Mouse (Mus musculus): Measurements from ENCODE around the gene Smyd3.

DNA sequence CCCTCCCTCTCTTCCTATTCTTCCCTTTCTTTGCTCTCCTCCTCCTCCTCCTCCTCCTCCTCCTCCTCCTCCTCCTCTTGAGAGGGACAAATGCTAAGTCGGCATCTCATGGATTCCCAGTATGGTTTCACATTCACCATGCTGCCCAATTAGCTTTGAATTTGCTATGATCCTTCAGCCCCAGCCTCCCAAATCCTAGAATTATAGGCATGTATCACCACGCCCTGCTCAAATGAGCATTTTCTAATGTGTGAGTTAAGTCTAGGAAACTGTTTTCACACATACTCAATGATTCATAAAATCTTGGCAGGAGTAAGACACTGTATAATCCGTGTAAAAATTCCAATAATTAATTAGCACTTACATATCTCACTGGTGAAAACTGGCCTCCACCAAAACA, 337.3 kb downstream of the Smyd3 start:
- no peak for TF ChIP-seq POLR2A (IDR thresholded peaks at IDR 0.05; ENCODE audit: control insufficient read depth, extremely low read depth, insufficient read depth, low read length, poor library complexity)
- no peak for TF ChIP-seq CTCF (IDR thresholded peaks at IDR 0.05; ENCODE audit: borderline replicate concordance, control insufficient read depth, extremely low read depth, insufficient read depth, low read length, poor library complexity)

Data from thymus, adult 2 months (tissue).